Mouse (Mus musculus): ENCODE measurements around the gene Pik3cd. TPM values are rescaled to one million over a fixed set of nuclear protein-coding genes. Genes with fewer than 3 reads are reported as not detected.
"Not testable (repeated sequence)": the region's sequence is repeated elsewhere in the genome, so short reads cannot be mapped to it uniquely, and the experiment has no call there.

The Pik3cd gene
- polyA plus RNA-seq, 1 experiment from 2014 or later: 21.0 TPM

DNA sequence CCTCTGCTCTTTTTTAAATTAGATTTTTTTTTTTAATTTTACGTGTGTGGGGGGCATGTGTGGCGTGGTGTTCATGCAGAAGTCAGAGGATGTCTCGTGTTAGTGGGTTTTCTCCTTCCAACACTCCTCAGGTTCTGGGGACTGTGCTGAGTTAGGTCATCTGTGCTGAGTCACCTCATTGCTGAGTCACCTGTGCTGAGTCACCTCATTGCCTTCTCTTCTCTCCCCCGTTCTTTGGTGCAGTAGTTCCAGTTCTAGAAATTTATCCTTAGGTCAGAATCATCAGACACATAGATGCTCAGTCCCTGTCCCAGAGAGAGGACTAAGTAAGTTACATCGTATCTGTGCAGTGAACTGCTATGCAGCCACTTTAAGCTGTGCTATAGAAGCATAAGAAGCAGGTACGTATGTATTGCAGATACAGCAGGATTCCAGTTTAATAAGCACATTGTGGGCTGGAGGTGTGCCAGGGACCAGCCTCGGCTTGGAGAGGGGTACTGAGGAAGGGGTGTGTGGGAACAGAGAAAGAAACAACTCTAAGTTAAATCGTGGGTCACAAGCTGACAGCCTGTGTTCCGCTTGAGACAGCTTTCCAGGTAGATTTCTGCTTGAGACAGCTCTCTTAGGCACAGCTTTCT lies 69.6 kb downstream of the Pik3cd start:
- H3K4me3 ChIP-seq (replicated peaks; ENCODE audit: low read length): no peak overlapping the region
- peaks cover 26% of the 10 kb centered on the region for H3K36me3 ChIP-seq (ENCODE audit: control insufficient read depth, insufficient read depth)
- no peaks in the 10 kb centered on the region for H3K9me3 ChIP-seq (ENCODE audit: control insufficient read depth, low read length)
- WGBS: 78% methylated on average over 9 of the region's 9 CpGs
- no peak overlapping the region for H3K9ac ChIP-seq (replicated peaks; ENCODE audit: low read depth, low read length)
- no peaks in the 10 kb centered on the region for H3K27me3 ChIP-seq (replicated peaks; ENCODE audit: control insufficient read depth, insufficient read depth, low read length)
- no peak overlapping the region for H3K4me2 ChIP-seq (ENCODE audit: low read length)
- no peak for ATAC-seq
- H3K27ac ChIP-seq (ENCODE audit: low read length): no peak overlapping the region
- H3K4me1 ChIP-seq (replicated peaks; ENCODE audit: control insufficient read depth, insufficient read depth, low read length): no peaks in the 10 kb centered on the region

DNA sequence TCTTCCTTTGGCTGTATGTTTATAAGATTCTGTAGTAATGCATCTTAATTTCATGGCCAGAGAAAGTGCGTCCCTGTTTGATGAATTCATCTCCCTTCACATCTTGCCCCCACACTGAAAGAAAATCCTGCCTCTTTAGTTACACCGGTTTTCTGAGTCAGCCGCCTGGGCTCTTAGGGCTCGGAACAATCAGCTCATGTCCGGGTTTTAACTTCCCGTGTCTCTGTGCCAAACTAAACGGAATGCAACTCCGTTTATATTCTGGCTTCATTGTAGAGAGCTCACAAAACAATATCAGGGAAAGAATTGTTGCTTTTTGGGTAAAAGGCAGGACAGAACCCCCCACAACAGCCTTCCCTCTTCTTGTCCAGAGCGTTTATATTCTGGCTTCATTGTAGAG lies 73.6 kb downstream of the Pik3cd start:
- WGBS: 46% methylated on average over 9 of the region's 9 CpGs
- no peak overlapping the region for H3K27ac ChIP-seq (ENCODE audit: low read length)
- H3K4me3 ChIP-seq (replicated peaks; ENCODE audit: low read length): no peak overlapping the region
- H3K27me3 ChIP-seq (replicated peaks; ENCODE audit: control insufficient read depth, insufficient read depth, low read length): no peaks in the 10 kb centered on the region
- H3K4me1 ChIP-seq (replicated peaks; ENCODE audit: control insufficient read depth, insufficient read depth, low read length): peaks cover 9% of the 10 kb centered on the region
- peaks cover 14% of the 10 kb centered on the region for H3K36me3 ChIP-seq (ENCODE audit: control insufficient read depth, insufficient read depth)
- H3K9ac ChIP-seq (replicated peaks; ENCODE audit: low read depth, low read length): no peak overlapping the region
- H3K9me3 ChIP-seq (ENCODE audit: control insufficient read depth, low read length): no peaks in the 10 kb centered on the region
- no peak for ATAC-seq
- no peak overlapping the region for H3K4me2 ChIP-seq (ENCODE audit: low read length)

DNA sequence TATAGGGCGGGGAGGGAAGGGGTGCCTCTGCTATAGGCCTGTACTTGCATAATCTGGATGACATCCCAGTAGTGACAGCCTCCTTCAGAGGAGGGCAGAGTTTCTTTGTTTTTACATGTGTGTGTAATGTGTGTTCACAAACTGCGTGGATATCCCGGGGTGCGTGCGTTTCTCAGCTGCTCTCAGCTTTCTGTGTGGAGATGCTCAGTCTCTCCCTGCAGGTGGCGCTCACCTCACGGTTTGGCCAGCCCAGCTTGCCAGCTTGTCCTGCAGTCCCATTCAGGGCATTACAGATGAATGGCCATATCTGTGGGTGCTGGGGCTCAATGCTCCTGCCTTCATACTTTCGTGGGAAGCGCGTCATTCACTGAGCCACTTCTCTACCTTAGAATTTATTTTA lies 74.0 kb downstream of the Pik3cd start:
- 70% methylated on average over 10 of the region's 10 CpGs for WGBS
- no peak; the same call in 1 of the 2 replicates for ATAC-seq

DNA sequence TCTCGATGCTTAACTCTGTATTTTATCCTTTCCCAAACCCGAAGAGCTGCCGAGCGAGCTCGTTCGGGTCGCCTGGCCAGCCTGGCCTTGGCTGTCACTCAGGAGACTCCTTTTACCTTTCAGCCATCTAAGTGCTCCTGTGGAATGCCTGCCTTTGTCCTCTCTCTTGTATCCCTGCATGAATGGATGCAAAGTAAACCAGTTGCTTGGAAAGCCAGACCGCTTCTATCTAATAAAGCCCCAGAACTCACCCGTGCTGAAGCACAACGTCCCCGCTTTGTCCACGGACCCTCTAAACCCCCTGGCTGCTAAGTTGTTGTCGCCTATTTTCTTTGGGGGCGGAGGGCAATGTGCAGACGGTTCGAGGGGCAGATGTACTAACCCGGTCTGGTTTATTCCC lies 75.6 kb downstream of the Pik3cd start:
- no peak for ATAC-seq
- WGBS: 18% methylated on average over 17 of the region's 17 CpGs
- H3K9ac ChIP-seq (replicated peaks; ENCODE audit: low read depth, low read length): peak overlapping the region; percentile 26; the same call in 1 of the 2 replicates

More for the DNA sequence above, 74.0 kb downstream of the Pik3cd start:
- peaks cover 12% of the 10 kb centered on the region for H3K36me3 ChIP-seq (ENCODE audit: control insufficient read depth, insufficient read depth)
- H3K27me3 ChIP-seq (replicated peaks; ENCODE audit: control insufficient read depth, insufficient read depth, low read length): no peaks in the 10 kb centered on the region
- no peaks in the 10 kb centered on the region for H3K9me3 ChIP-seq (ENCODE audit: control insufficient read depth, low read length)
- H3K4me1 ChIP-seq (replicated peaks; ENCODE audit: control insufficient read depth, insufficient read depth, low read length): peaks cover 9% of the 10 kb centered on the region
- H3K4me2 ChIP-seq (ENCODE audit: low read length): no peak overlapping the region
- no peak overlapping the region for H3K9ac ChIP-seq (replicated peaks; ENCODE audit: low read depth, low read length)
- no peak overlapping the region for H3K27ac ChIP-seq (ENCODE audit: low read length)
- no peak overlapping the region for H3K4me3 ChIP-seq (replicated peaks; ENCODE audit: low read length)

DNA sequence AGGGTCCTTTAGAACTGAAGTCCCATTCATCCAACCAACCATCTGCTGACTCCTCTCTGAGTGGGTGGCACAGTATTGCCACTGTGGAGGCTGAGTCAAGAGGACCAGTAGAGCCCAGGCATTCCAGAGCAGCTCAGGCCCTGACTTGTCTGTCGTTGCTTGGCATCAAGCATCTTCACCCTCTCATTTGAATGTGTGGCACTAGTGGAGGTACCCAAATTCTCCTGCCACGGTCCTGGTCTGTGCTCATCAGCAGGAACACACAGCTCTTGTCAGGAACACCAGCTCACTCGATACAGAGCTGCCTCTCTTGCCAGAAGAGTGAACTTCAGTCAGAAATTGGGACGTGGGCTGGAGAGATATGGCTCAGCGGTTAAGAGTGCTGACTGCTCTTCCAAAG lies 78.7 kb downstream of the Pik3cd start:
- Histone ChIP-seq H3K4me2 (ENCODE audit: low read length) (no peak overlapping the region), H3K9ac (replicated peaks; ENCODE audit: low read depth, low read length) (no peak overlapping the region), H3K27ac (ENCODE audit: low read length) (no peak overlapping the region), H3K36me3 (ENCODE audit: control insufficient read depth, insufficient read depth) (no peaks in the 10 kb centered on the region), H3K4me3 (replicated peaks; ENCODE audit: low read length) (no peak overlapping the region), H3K9me3 (ENCODE audit: control insufficient read depth, low read length) (no peaks in the 10 kb centered on the region), H3K4me1 (replicated peaks; ENCODE audit: control insufficient read depth, insufficient read depth, low read length) (peaks cover 15% of the 10 kb centered on the region), H3K27me3 (replicated peaks; ENCODE audit: control insufficient read depth, insufficient read depth, low read length) (no peaks in the 10 kb centered on the region)
- 89% methylated on average over 5 of the region's 5 CpGs for WGBS
- ATAC-seq: no peak

More for the DNA sequence above, 75.6 kb downstream of the Pik3cd start:
- Histone ChIP-seq H3K4me1 (replicated peaks; ENCODE audit: control insufficient read depth, insufficient read depth, low read length) (peaks cover 9% of the 10 kb centered on the region), H3K4me3 (replicated peaks; ENCODE audit: low read length) (no peak overlapping the region), H3K4me2 (ENCODE audit: low read length) (0 out of 2 replicates have a peak overlapping the region, but pooled peaks have one; percentile 8), H3K9me3 (ENCODE audit: control insufficient read depth, low read length) (no peaks in the 10 kb centered on the region), H3K27ac (ENCODE audit: low read length) (no peak overlapping the region), H3K36me3 (ENCODE audit: control insufficient read depth, insufficient read depth) (peaks cover 5% of the 10 kb centered on the region; the same call in 1 of the 2 replicates), H3K27me3 (replicated peaks; ENCODE audit: control insufficient read depth, insufficient read depth, low read length) (no peaks in the 10 kb centered on the region)

- ATAC-seq: no peak
- peaks cover 7% of the 10 kb centered on the region for H3K4me1 ChIP-seq (replicated peaks; ENCODE audit: control insufficient read depth, insufficient read depth, low read length)
- H3K4me2 ChIP-seq (ENCODE audit: low read length): no peak overlapping the region
- H3K9ac ChIP-seq (replicated peaks; ENCODE audit: low read depth, low read length): no peak overlapping the region
- no peak overlapping the region for H3K27ac ChIP-seq (ENCODE audit: low read length)
- no peaks in the 10 kb centered on the region for H3K9me3 ChIP-seq (ENCODE audit: control insufficient read depth, low read length)
- no peak overlapping the region for H3K4me3 ChIP-seq (replicated peaks; ENCODE audit: low read length)
- WGBS: 37% methylated on average over 4 of the region's 4 CpGs
- no peaks in the 10 kb centered on the region for H3K36me3 ChIP-seq (ENCODE audit: control insufficient read depth, insufficient read depth)
- no peaks in the 10 kb centered on the region for H3K27me3 ChIP-seq (replicated peaks; ENCODE audit: control insufficient read depth, insufficient read depth, low read length)
These were observed 81.1 kb downstream of the Pik3cd start for GRCm38 (mm10) chr4:149621286-149621685.

DNA sequence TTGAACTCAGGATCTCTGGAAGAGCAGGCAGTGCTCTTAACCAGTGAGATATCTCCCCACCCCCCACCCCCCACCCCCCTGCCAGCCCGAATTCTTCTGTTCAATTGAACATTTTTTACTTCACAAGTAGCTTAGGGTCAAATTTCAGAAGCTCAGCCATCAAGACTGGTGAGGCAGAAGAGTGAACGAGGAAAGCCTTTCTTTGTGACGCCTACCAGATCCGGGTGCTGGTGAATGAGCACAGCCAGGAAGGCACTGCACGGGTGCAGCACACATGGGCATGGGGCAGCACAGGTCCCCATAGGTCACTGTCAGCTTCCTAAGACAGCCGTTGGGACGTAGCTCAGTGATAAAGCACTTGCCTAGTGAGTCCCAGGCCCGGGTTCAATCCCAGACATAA lies 82.4 kb downstream of the Pik3cd start:
- WGBS: 22% methylated on average over 8 of the region's 8 CpGs
- ATAC-seq: no peak

DNA sequence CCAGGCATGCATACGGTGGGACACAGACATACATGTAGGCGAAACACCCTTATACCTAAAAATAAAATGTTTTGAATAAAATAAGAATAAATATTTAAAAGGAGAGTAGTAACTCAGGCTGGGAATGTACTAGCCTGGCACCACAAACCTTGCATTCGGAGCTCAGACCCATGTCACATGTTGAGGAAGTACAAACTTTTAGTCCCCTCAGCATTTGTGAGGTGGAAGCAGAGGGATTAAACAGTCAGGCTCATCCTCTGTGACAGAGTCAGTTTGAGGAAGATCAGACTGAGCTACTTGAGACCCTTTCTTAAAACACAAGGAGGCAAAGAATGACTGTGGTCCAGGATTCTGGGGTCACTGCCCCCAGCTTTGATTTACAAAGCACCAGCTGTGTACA lies 85.4 kb downstream of the Pik3cd start:
- not testable (repeated sequence) for H3K4me1 ChIP-seq (replicated peaks; ENCODE audit: control insufficient read depth, insufficient read depth, low read length)
- 96% methylated on average over 3 of the region's 3 CpGs for WGBS

More for the DNA sequence above, 82.4 kb downstream of the Pik3cd start:
- Histone ChIP-seq H3K4me2 (ENCODE audit: low read length) (no peak overlapping the region), H3K9me3 (ENCODE audit: control insufficient read depth, low read length) (0 out of 2 replicates have a peak, but pooled peaks cover under 1% of the 10 kb centered on the region), H3K4me3 (replicated peaks; ENCODE audit: low read length) (no peak overlapping the region), H3K4me1 (replicated peaks; ENCODE audit: control insufficient read depth, insufficient read depth, low read length) (peaks cover 6% of the 10 kb centered on the region), H3K27ac (ENCODE audit: low read length) (no peak overlapping the region), H3K36me3 (ENCODE audit: control insufficient read depth, insufficient read depth) (peaks cover 1% of the 10 kb centered on the region), H3K9ac (replicated peaks; ENCODE audit: low read depth, low read length) (no peak overlapping the region), H3K27me3 (replicated peaks; ENCODE audit: control insufficient read depth, insufficient read depth, low read length) (no peaks in the 10 kb centered on the region)

GRCm38 (mm10) chr4:149614869-149615268 lies 87.5 kb downstream of the Pik3cd start:
- no peak overlapping the region for H3K27ac ChIP-seq (ENCODE audit: low read length)
- H3K36me3 ChIP-seq (ENCODE audit: control insufficient read depth, insufficient read depth): peaks cover 8% of the 10 kb centered on the region
- no peaks in the 10 kb centered on the region for H3K4me1 ChIP-seq (replicated peaks; ENCODE audit: control insufficient read depth, insufficient read depth, low read length)
- ATAC-seq: no peak
- 96% methylated on average over 3 of the region's 3 CpGs for WGBS
- H3K9me3 ChIP-seq (ENCODE audit: control insufficient read depth, low read length): peaks cover 3% of the 10 kb centered on the region; the same call in 1 of the 2 replicates
- no peak overlapping the region for H3K4me3 ChIP-seq (replicated peaks; ENCODE audit: low read length)
- no peaks in the 10 kb centered on the region for H3K27me3 ChIP-seq (replicated peaks; ENCODE audit: control insufficient read depth, insufficient read depth, low read length)
- H3K4me2 ChIP-seq (ENCODE audit: low read length): no peak overlapping the region
- no peak overlapping the region for H3K9ac ChIP-seq (replicated peaks; ENCODE audit: low read depth, low read length)

More for the DNA sequence above, 85.4 kb downstream of the Pik3cd start:
- not testable (repeated sequence) for H3K27ac ChIP-seq (ENCODE audit: low read length); H3K4me2 ChIP-seq (ENCODE audit: low read length); H3K9ac ChIP-seq (replicated peaks; ENCODE audit: low read depth, low read length); ATAC-seq; H3K9me3 ChIP-seq (ENCODE audit: control insufficient read depth, low read length); H3K27me3 ChIP-seq (replicated peaks; ENCODE audit: control insufficient read depth, insufficient read depth, low read length); H3K4me3 ChIP-seq (replicated peaks; ENCODE audit: low read length); H3K36me3 ChIP-seq (ENCODE audit: control insufficient read depth, insufficient read depth)

Measured in forebrain, embryonic 16.5 days (tissue).